Mouse (Mus musculus): ENCODE data around the gene Rasl10a. TPM values are rescaled to one million over a fixed set of nuclear protein-coding genes. Genes with fewer than 3 reads are reported as not detected.

Rasl10a gene
- not detected for polyA plus RNA-seq (2017; shearing (Covaris generic))

GRCm38 (mm10) chr11:5057856-5058641 is at the start of gene Rasl10a:
Gene Rasl10a, plus strand, starts transcription at chr11:5058128.

DNA sequence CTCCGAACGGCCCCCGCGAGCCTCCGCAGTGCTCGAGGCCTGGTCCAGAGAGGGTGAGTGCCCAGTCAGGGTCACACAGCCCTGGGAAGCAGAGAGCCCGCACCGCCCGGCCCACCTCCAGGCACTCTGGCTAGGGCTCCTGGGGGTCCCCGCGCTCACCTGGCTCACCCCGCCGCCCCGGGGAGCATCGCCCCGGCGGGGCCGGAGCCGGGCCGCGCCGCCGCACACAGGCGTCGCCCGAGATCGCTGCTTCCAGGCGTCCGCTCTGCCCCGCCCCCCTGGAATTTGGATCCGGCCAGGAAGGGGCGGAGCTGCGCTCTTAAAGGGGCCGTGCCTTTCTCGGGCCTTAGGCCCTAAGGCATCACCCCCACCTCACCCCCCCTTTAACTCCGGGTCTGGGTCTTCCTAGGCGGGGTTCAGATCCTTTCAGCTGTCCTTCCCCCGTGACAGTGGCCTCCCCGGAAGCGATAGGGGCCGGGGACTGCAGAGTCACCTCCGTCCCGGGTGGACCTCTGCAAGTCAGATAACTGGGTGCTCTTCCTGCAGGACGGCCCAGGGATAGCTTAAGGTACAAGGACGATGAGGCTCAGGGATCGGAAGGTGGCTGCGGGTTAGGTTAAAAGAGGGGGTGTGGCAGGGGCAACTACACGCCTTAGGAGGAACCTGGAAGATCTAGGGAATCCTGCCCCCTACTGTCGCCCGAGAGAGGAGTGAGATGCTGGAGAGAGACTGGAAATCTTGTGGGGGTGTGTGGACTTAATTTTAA is 7.3 kb downstream of the Rasl10a start, which contains the start of gene Gas2l1:
Gene Gas2l1, minus strand, starts transcription at position 272 of the 766 bp plus-strand sequence.

DNA sequence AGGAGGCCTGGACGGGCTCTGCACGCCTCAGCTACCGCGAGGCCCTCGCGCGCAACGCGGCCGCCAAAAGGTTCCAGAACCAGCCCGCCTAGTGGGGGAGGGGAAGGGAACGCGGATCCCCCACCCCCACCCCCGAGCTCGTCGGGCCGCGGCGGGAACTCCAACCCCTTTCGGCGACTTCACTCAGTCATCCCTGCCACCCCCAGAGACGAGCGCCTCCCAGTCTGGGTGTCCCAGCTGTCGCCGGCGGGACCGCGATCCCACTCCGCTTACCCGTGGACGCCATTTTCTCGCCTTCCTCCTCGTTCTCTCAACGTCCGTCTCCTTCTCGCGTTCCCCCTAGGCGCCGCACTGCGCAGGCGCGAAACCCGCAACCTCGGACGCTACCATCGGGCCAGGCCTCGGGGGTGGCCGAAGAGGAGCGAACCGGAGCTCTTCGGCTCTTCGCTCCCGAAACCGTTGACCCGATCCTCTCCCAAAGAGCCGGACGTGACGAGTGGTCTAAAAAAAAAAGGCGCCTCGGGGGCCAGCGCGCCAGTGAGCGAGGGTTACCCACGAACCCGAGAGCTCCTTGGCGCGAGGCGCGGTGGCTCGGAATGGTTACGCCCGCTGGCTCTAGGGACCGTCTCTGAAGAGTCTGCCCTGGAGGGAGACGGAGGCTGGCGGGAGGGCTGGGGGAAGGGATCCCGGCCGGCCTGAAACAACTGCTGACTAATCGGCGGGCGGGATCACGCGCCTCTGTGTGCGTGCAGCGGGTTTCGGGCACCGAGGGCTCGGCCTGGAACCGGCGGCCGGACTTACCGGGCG is 41.0 kb downstream of the Rasl10a start, which contains the start of the genes Rhbdd3 and Ewsr1:
Gene Rhbdd3, plus strand, starts transcription at position 191 of the 807 bp plus-strand sequence.
Gene Ewsr1, minus strand, starts transcription at position 531 of the 807 bp plus-strand sequence.

Other genes with a start within 250 kb of the Rasl10a start
- 45.0 TPM for gene Nf2, start 208.6 kb upstream of the Rasl10a start, polyA plus RNA-seq (2017; shearing (Covaris generic))
- gene Nipsnap1, start 184.2 kb upstream of the Rasl10a start, polyA plus RNA-seq (2017; shearing (Covaris generic)) = 23.3 TPM
- 28.7 TPM for gene Thoc5, start 162.8 kb upstream of the Rasl10a start, polyA plus RNA-seq (2017; shearing (Covaris generic))
- gene Nefh, start 110.1 kb upstream of the Rasl10a start, polyA plus RNA-seq (2017; shearing (Covaris generic)) = 4.7 TPM
- 104 TPM for gene Ap1b1, start 71.3 kb upstream of the Rasl10a start, polyA plus RNA-seq (2017; shearing (Covaris generic))
- gene Gas2l1, start 7.2 kb downstream of the Rasl10a start, polyA plus RNA-seq (2017; shearing (Covaris generic)) = 8.3 TPM
- 7.8 TPM for gene Rhbdd3, start 40.8 kb downstream of the Rasl10a start, polyA plus RNA-seq (2017; shearing (Covaris generic))
- 730 TPM for gene Ewsr1, start 41.1 kb downstream of the Rasl10a start, polyA plus RNA-seq (2017; shearing (Covaris generic))
- 0.60 TPM for gene Emid1, start 94.1 kb downstream of the Rasl10a start, polyA plus RNA-seq (2017; shearing (Covaris generic))
- 15.8 TPM for gene Kremen1, start 203.4 kb downstream of the Rasl10a start, polyA plus RNA-seq (2017; shearing (Covaris generic))